Mouse (Mus musculus): ENCODE data around the gene Prkag2.
"Not testable (repeated sequence)": the region's sequence is repeated elsewhere in the genome, so short reads cannot be mapped to it uniquely, and the experiment has no call there.

The Prkag2 gene

DNA sequence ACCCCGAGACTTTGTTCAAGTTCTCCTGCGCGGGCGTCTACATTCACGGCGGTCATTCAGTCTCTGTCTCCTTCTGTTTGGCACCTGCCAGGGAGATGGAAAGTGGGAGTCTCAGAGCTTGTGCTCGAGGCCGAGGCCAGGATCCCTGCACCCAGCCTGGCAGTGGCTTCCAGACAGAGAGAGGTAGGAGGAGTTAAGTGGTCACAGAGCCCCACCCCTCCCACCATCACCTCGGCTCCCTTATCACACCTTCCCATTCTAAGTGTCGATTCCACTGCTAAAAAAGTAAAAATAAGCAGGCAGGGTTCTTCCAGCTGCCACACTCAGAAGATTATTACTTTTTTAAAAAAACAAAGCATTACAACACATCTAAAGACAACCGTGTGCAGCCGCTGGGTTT lies 236.6 kb downstream of the Prkag2 start:
- DNase-seq (ENCODE audit: low read depth), result no peak

DNA sequence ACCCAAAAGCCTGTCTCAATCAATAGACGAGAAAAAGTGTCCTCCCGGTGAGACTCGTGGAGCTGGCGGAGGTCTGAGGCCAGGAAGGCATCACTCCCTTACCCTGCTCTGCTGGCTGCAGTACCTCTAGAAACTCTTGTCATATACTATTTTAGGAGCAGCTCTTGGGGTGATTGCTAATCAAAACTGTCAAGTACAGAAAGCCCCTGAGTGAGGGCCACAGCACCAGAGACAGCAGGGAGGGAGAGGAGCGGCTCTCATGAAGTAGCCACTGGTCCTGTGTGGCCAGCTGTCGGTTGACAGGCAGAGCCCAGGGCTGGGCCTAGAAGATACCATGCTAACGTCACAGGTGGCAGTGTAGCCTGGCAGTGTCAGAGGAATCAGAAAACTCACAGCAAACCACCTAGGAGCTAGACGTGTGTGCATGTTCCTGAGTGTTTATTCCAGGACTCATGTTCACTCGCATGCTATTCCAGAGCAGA lies 239.0 kb downstream of the Prkag2 start:
- DNase-seq (ENCODE audit: low read depth), result no peak

DNA sequence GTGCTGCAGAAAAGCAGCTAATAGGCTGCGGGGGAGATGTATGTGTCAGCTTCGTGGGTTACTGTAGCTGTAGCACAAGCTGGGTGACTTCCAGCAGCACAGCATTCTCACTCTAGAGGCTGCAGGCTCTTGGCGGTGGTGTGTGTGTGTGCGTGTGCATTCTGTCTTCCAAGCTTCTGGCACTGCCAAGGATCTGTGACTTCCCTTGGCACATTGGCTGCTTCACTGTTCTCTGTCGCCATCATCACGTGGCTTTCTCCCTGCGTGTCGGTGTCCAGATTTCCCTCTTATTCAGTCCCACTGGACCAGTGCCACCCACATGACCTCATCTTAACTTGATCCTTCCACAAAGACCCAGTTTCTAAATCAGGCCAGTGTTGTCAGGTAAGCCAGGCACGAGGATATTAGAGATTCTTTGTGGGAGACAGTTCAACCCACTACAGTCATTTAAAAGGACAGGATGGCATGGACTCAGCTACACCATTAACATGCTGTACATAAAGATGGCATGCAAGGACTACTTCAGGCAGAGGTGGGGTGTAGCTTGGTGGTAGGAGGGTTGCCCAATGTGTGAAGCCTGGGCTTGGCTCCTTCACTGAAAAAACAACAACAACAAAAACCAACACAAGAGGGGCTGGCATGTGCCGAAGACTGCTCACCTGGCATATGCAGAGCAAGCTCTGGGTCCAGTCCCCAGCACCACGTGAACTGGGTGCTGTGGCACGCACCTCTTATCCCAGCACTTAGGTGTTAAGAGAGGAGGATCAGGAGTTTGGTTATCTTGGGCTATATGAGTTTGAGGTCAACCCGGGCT lies 239.6 kb downstream of the Prkag2 start:
- no peak for DNase-seq (ENCODE audit: low read depth)

DNA sequence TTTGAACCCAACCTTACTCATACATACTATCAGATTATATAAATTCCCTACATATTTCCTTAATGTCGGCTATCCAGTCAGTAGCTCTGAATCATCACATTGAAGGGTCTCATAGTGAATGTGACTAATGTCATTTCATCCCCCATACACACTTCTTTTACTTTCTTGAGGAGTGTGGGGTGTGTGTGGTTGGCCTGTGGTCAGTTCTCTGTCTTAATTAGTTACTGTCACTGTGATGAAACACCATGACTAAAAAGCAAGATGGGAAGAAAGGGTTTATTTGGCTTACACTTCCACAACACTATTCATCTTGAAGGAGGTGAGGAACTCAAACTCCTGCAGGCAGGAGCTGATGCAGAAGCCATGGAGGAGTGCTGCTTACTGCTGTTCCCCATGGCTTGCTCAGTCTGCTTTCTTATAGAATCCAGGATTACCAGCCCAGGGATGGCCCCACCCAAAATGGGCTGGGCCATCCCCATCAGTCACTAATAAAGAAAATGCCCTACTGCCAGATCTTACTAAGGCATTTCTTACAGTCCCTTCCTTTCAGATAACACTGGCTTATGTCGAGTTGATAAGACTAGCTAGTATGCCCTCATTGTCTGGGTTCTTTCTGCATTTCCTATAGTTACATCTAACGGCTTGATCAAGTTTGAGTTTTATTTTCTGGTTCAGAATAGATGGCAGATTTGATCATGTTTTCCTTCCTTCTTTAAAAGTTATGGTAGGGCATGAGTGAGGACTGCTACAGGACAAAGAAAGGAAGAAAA lies 240.5 kb downstream of the Prkag2 start:
- DNase-seq (ENCODE audit: low read depth), result no peak

DNA sequence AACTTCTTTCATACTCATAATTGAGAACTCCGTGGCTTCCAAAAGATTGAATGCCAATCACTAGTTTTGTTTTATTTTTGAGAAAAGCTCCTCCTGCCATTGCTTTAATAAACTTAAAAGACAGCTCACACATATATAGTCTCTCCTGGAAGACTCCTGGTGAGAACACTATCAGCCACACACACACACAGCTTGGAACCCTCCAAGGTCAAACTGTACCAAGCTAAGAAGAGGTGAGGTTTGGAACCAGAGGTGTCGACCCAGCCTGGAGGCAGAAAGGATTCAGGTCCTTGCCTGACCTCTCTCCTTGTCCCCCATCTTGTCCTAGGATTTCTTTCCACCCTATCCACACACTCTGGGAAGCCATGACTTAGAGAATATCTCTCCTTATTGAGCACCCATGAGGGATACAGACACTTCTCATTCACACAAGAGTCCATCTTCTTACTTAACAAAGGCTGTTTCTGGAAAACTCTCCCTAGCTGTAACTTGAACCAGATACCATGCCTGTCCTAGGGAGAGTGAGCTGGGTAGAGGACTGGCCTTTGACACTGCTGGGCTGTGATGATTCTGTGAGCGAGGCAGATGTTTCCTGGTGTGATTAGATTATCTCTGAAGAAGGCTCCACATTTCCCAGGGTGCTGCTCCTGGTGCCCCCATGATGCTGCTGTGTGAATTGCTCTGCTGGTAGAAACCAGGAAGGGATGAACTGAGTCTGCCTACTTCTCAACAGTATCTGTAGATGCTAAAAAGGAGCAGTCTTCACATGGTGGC lies 245.4 kb downstream of the Prkag2 start:
- no peak for DNase-seq (ENCODE audit: low read depth)

DNA sequence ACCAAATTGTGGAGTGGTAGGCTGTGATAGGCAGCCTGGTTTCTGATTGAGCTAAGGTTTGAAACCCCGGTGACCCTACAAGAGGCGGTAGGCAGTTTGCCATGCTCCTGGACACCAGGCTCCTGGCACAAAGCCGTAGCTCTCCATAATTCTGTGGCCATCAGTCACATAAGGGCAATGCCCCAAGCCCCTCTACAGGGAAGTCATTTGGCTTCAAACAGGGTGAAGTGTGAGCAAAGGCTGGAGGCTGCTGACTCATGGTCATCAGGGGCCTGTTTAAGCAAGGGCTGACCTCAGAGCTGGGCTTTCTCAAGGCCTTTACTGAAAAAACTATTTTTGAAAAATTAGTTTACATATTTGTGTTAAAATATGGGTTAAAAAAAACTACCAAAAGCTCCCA lies 246.2 kb downstream of the Prkag2 start:
- DNase-seq (ENCODE audit: low read depth), result no peak

DNA sequence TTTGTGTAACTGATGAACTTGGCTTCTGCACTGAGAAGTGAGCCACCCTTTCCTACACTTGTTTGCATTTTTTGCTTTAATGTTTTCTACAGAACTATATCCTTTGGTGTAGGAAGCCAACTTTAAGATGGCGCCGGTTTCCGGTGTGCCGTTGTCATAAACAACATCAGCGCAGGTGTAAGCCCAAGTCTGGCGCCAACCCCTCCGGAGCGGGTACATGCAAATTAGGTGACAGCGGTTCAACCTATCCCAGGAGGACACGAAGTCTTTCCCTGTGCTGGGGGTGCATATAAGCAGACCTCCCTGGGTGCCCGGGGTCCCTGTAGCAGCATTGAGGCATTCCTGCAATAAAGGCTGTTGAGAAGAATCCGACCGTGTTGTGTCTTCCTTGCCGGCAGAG lies 252.2 kb downstream of the Prkag2 start:
- not testable (repeated sequence) for DNase-seq (ENCODE audit: low read depth)

DNA sequence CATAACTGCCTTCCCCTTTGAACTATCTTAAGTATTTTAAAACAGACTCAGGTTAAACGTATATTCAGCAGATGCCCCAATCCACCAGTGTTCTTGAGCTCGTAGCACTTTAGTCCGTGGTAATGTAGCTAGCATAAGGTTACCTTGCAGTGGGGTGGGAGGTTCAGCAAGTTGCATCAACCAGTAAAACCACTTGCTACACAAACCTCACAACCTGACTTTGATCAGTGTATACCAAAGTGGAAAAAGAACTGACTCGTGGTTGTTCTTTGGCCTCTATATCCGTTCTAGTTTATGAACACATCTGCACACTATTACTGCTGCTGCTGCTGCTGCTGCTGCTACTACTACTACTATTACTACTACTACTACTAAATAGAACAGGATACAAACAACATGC lies 256.6 kb downstream of the Prkag2 start:
- DNase-seq (ENCODE audit: low read depth), result peak; percentile 60

DNA sequence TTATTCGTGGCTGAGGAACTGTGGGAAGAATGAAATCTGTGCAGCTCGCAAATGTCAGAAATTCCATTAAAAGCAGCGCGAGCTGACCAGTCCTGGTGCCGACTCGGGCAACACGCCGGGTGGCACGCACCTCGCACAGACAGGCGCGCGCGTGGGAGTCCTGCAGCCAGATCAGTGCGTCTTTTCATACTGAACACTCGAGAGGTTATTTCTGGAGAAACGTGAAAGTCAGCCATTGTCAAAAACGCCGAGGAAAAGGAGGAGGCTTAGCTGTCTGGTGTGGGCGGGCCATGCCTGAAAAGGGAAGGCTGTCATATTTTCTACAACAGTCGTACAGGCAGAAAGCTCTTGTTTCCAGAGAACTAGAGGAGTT lies 257.4 kb downstream of the Prkag2 start:
- DNase-seq (ENCODE audit: low read depth), result no peak

DNA sequence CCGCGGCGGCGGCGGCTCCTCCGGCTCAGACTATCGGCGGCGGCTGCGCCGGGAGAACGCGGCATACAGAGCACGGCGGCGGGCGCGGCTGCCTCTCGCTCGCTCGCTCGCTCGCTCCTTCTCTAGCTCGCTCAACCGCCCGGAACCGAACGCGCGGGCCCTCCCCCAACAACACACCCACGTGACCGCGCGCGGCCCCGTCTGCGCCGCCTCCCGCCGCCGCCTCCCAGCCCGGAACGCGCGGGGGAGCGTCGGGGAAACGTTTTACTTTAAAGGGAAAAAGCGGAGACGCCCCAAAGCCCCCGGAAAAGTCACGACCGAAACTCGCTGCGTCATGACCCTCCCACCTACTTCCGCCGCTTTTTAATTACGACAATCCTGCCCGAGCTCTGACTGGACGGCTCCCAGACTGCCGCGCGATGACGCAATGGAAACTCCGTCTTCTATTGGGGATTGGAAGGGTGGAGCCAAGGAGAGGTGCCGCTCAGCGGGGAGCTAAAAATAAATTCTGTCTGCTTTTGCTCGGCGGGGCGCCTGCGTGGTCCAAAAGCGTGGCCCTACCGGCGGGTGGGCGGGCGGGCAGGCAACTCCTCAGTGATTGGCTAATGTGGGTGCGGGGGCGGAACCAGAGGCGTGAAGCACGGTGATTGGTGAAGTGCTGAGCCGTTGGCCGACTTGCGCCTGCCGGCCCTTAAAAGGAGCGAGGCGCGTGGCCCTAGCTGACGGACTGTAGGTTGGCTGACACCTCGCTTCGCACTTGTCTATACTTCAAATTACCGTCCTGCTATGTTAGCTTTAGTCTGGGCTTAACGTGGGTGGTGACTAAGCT lies 258.0 kb downstream of the Prkag2 start, which contains the start of gene Rheb:
TSS of gene Rheb (minus strand) at position 351 of the 829 bp plus-strand sequence.
- DNase-seq (ENCODE audit: low read depth), result peak; percentile 99

DNA sequence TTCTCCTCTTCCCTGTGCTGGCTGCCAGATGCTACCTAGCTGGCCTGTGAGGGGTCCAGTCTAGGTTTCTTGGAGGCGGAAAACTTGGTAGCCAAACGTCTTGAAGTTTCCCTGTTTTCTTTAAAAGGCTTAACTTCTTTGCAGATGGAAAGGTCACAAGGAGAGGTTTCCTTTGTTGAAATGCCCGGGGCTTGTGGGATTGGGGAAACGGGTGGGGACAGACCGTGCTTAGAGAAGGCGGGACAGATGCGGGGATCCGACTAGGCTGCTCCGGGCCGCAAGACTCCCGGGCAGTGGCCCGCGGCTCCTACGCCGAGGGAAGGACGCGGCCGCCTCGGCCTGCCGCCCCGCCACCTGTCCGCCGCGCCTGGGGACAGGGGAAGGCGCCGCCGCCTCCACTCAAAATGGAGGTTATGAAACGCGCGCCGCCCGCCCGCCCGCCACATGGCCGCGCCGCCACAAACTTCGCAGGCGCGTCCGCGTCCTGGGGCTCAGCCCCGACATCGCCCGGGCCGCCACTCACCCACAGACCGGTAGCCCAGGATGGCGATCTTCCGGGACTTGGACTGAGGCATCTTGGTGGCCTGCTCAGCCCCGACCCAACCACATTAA lies 258.7 kb downstream of the Prkag2 start:
- no peak for DNase-seq (ENCODE audit: low read depth)

DNA sequence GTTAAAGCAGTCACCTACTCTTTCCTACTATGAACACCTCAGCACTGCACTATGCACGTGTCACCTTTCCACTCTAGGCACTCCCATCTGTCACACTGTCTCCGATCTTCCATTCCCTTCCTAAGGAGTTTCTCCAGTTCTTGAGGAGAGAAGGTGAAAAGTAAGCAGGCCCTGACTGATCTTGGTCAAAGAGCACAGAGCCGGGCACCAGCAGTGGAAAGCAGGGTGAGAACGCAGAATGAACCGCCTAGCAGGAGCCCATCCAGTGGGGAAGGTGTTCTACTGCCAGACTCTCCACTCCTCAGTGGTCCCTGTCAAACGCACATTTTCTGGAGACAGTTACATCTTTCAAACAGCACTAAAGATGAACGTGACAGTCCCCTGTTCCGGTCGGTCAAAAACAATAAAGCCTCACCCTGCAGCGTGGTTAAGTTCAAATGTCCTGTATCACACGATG lies 259.4 kb downstream of the Prkag2 start:
- DNase-seq (ENCODE audit: low read depth), result peak; percentile 27

DNA sequence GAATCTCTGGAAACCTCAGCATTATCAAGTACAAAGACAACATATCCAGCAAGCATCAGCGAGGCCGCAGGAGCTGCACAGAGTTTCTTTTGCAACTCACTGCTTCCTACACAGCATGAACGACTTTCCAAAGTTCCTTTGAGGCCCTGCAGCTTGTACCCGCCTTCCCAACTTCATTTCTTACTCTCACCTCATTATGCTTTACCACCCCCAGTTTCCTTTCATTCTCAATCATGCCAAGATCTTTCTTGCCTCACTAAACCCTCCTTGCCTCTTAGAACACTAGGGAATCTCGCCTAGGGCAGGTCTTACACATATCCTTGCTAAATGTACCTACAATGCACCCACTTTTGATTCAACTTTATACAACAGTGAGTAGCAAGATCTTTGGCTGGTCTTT lies 266.0 kb downstream of the Prkag2 start:
- no peak for DNase-seq (ENCODE audit: low read depth)

DNA sequence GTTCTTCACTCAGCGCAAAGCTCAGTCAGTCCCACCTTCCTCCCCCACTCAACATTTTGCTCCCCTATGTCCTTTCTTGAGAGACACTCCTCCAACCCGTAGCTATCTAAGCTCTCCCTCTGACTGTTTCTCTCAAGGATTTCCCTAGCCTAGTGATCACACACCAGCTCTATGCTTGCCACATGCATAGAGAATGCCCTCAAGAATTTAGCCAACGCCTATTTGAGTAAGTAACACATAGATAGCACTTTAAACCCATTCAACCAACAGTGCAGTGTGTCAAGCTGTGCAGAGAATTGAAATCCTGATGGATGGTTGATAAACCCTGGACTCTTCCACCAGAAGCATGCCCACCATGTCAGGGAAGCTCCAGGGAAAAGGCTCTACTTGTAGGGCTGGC lies 268.5 kb downstream of the Prkag2 start:
- DNase-seq (ENCODE audit: low read depth), result no peak

DNA sequence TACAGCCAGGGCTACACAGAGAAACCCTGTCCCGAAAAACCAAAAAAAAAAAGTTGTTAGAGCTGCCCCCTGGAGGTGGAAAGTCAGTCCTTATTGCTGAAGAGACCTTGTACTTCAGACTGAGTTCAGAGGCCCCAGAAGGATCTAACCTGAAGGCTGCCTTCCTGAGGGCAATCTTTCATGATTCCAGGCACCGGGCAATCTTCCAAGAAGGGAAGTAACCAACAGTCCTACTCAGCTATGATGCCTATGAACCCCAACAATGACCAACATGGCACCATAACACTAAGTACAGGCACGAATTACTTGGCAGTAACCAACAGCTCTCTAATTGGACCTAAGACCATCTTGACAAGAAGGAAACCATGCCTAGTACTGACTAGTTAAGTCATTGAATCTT lies 272.0 kb downstream of the Prkag2 start:
- no peak for DNase-seq (ENCODE audit: low read depth)

DNA sequence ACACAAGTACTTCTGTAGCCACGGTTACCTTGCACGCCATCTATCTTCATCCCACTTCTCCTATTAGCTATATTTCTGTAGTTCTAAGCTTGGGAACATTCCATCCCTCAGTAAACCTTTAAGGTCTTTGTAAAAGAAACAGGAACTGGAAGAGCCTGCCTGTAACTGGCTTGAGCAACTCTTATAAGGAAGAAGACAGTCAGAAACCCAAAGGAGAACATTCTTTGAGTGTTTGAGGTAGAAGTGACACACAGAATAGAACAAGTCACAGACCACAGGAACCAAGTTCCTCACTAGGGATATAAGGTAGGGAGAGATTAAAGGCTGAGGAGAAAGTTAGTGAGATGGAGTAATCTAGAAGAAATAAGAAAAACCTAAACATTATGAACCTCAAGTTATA lies 273.3 kb downstream of the Prkag2 start:
- no peak for DNase-seq (ENCODE audit: low read depth)

DNA sequence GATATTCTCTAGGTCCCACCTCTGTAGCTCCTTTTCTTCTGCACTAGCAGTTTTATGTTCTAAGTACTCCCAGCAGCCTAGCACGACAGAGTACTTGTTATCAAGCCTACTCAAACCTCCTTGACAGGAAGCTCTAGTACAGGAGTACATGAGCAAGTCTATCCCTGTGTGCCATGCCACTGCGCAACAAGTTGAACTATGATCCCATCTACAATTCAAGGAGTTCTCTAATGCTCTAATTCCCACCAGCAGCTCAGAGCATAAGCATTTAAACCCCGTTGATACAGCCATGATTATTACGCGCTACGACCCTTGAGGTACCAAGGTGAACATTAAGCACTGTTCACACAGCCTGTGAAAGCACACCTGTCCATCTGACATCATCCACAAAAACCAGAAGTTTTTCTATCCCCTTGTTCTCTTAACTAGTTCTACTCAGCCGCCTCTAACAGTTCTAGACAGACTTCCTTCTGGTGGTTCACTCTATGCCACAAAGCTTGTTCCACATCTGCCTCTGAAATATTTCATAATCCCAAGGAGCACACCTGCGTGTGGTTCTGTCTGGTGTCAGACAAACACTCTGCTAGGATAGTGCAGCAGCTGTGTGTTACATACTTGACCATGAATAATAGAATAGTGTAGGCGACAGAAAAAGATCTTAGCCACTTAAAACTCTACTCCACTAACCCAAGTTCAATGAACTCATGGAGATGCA lies 274.2 kb downstream of the Prkag2 start:
- DNase-seq (ENCODE audit: low read depth), result peak; percentile 22

DNA sequence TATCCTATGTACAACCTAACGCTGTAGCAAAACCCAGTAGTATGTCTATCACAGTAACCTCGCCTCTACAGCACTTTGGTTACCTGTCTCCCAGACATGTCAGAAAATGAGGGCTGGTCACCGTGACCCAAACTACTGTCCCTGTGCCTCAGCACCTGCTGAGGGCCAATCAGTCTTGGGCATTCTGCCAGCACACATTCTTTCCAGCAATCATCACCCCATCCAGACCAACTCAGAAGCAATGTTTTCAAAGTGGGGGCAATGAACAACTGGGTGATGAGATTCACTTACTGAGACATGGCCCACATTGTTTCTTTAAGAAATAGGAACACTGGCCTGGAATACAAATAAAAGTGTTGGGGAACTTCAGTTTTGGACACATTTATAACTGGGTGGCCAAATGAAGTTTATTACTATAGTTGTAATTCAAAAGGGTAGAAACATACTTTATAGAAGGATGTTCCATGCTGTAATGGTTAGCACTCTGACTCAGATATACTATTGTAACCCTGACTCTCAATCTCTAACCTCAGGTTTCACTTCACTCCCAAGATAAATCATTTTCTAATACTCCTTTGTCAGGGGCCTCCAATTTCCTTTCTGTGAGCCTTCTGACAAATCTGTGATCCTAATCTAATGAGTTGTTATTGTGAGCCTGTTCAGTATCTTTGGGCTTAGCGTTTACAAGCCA lies 274.9 kb downstream of the Prkag2 start:
- DNase-seq (ENCODE audit: low read depth), result no peak

DNA sequence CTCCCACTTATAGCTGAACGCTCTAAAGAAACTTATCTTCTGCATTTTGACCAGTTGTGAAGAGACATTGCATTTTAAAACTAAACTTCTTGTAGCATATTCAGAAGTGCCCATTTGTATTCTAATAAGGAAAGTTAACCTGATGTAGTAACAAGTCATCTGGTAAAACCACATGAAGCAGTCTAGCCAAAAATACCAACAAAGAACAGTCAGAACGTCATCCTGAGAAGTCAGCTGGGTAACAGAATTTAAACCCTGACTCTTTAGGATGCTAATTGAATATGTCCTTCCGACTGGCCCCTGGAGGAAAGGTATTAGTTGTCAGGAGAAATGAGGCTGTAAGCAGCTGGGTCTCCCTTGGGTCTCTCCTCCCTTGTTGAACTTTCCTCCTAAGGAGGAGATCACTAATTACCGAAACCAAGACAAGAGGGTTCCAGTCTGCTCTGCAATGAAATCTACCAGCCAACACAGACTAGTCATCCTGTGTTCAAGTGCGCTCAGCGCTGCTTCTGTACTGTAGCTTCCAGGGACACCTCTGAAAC lies 276.5 kb downstream of the Prkag2 start:
- no peak for DNase-seq (ENCODE audit: low read depth)

DNA sequence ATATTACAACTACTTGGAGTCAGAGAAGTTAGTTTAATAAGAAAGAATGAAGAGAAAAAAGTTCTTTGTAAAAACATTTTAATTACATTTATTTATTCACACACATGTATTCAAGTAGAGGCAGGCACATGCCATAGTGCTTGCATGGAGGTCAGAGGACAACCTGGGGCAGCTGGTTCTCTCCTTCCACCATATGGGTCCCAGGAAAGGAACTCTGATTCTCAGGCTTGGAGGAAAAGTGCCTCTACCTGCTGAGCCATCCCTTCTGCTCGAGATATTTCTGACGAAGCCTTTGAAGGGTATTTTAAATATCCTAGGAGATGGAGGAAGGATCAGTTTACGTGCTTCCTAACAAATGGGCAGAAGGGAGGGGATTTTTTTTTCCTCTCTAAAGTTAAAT lies 277.7 kb downstream of the Prkag2 start:
- no peak for DNase-seq (ENCODE audit: low read depth)

Measured in naive thymus-derived CD4-positive, alpha-beta T cell, adult 2 months (primary cell).